Mouse (Mus musculus): ENCODE measurements at regions not wholly inside any gene's neighbourhood (a gene's known extent, or its start where the extent isn't known, plus 50 kb on each side); places are given as distances from the start of the nearest gene placed in this dataset.
A peak's percentile ranks its signal among the peaks of the same experiment; 100 is the strongest.

DNA sequence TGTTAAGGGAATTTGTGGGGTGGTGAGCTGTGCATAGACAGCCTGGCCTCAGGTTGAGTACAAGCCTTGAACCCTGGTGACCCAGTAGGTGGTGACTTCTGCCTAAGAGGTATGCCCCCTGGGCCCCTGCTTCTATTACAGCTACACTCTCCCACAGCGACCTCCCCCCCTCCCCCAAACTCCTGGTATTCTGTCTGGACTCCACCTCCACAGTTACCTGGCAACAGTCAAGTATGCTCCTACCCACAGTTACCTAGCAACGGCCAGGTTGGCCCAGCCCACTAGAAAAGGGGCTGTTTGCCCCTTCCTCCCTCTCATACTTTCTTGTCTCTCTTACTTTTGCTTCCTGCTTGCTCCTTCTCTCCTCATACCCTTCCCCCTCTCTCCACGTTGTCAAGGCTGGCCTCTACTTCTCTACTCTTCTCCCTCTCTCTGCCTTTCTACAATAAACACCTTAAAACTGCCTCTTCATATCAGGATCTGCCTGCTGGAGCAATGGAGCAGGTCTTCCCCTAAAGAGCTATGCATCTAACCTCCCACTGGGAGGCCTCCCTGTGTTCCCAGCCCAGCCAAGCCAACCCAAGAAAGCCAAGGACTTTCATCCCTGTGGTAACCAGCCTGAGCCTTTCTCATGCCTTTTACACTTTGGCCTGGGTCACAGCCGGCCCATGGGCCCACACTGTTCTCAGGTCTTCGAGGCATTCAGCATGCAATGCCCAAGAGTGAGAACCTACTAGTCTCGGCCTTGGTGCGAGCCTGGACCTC lies 457.5 kb downstream of the Hdgfl1 start:
- DNase-seq (ENCODE audit: extremely low spot score in 1 of 2, low spot score in 2 of 2): no peak
- intact Hi-C loops (cut with DNase I): no loop called here

DNA sequence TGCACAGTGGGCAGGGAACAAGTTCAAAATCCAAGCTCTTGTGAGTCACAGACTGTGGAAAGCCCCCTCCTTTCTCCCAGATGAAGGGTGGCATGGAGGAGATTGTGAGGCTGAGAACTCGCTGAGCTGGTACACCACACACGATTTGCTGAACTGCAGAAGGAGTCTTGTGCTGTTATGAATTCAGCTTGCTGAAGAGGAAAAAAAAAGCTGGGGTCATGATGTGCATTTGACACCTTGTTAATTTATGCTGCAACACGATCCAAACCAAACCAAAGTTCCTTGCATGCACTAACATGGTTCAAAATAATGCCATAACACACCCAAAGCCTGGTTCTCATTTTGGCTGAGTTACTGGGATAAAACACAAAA lies 485.9 kb downstream of the Hdgfl1 start:
- no peak for DNase-seq (ENCODE audit: extremely low spot score in 1 of 2, low spot score in 2 of 2)

DNA sequence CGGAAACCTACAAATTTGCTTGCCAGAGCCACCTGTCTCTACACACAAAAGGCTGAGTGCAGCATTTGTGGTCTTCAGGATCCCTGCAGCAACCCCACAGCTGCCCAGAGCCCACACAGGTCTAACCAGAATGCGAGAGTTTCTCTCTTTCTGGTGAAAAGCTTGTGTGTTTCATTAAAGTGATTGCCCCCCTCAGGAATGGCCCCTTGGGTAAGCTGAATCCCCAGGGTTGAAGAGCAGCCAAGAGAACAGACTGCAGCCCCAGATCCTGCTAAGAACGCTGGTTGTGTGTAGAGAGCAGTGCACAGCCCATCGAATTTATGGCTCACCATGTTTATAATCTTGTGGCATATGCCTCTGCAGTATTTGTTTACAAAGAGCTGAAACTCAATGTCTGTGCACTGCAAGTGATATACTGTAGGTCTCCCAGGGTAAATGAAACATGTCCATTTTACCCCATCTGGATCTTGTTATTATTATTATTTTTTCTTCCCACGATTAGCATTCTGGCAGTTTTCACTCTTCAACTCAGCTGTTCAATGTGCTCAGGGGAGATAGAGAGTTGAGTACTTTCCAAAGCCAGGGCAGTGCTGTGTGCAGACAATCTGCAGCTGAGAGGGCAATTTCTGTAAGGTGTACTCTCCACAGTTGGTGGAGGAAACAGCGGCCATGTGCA lies 486.4 kb downstream of the Hdgfl1 start:
- DNase-seq (ENCODE audit: extremely low spot score in 1 of 2, low spot score in 2 of 2): no peak

More for the DNA sequence above, 485.9 kb downstream of the Hdgfl1 start:
- intact Hi-C loops (cut with DNase I): no loop called here

DNA sequence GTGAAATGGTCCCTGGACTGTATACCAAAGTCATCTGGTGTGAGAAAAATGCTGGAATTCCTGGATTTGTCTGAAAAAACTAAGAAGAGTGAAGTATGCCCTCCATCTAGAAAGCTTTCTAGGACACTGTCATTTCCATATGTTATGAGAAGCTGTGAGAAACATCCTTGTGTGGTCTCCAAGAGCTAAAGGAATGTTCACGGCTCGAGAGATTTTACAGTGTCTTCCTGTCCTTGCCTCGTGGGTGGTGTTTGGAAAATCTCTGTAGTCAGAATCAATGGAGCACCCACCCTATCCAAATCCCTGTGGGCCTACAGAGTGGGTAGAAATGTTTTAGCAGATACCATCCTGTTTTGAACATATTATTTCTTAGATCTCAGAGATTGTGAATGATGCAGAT lies 487.7 kb downstream of the Hdgfl1 start:
- no peak for DNase-seq (ENCODE audit: extremely low spot score in 1 of 2, low spot score in 2 of 2)
- intact Hi-C loops (cut with DNase I): no loop called here

More for the DNA sequence above, 486.4 kb downstream of the Hdgfl1 start:
- intact Hi-C loops (cut with DNase I): no loop called here

- intact Hi-C loops (cut with DNase I): no loop called here
- DNase-seq (ENCODE audit: extremely low spot score in 1 of 2, low spot score in 2 of 2): no peak
Observed at GRCm38 (mm10) chr13:26272850-26273249, 497.1 kb downstream of the Hdgfl1 start.

GRCm38 (mm10) chr13:26267501-26267900 lies 502.5 kb downstream of the Hdgfl1 start:
- intact Hi-C loops (cut with DNase I): no loop called here
- no peak for DNase-seq (ENCODE audit: extremely low spot score in 1 of 2, low spot score in 2 of 2)

GRCm38 (mm10) chr13:26235941-26236340 lies 534.0 kb downstream of the Hdgfl1 start:
- peak in 1 of 2 experiments; percentile 17 for DNase-seq (ENCODE audit: extremely low spot score in 1 of 2, low spot score in 2 of 2)
- intact Hi-C loops (cut with DNase I): no loop called here

DNA sequence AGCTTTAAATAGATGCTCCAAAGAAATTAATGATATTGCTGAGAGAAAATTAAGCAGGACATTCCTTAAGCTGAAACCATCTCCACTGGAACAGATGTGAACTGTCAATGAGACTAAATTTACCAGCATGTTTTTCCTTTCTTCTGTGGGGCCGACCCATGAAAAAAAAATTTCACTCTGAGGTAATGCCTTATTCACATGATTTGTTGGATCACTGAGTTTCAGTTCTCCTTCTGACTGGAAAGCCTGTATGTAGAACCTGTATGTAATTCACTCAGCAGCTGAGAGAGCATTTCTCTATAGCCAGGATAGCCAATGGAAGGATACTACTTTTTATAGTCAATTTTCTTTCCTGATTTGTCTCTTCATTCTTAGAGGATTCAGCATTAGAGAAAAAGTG lies 535.3 kb downstream of the Hdgfl1 start:
- intact Hi-C loops (cut with DNase I): no loop called here
- DNase-seq (ENCODE audit: extremely low spot score in 1 of 2, low spot score in 2 of 2): no peak

- DNase-seq (ENCODE audit: extremely low spot score in 1 of 2, low spot score in 2 of 2): no peak
- intact Hi-C loops (cut with DNase I): no loop called here
Observed at GRCm38 (mm10) chr13:26217299-26217698, 552.7 kb downstream of the Hdgfl1 start.

- intact Hi-C loops (cut with DNase I): no loop called here
- no peak for DNase-seq (ENCODE audit: extremely low spot score in 1 of 2, low spot score in 2 of 2)
Observed at GRCm38 (mm10) chr13:26216579-26216978, 553.4 kb downstream of the Hdgfl1 start.

DNA sequence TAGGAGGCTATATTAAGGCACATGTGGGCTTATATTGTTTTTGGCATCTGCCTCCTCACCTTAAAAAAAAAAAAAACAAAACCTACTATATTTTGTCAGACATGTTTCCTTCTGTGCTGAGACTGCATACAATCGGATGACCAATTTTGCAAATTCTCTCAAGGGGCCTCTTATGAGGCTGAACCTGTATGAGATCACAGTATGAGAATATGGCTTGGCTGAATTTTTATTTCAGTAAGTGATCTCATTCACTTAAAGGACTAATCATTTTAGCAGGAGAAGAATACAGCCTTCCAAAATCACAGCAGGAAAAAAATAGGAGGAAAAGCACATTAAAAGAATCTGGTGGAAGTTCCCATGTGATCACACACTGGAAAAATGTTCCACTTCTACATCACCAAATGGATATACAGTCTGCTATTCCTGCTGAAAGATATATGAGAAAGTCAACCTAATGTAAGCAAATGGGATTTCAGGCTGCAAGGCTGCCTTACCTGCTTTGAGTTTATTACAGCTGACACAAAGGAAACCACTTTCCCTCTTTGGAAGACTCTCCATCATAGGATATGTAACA lies 564.3 kb downstream of the Hdgfl1 start:
- intact Hi-C loops (cut with DNase I): no loop called here
- no peak for DNase-seq (ENCODE audit: extremely low spot score in 1 of 2, low spot score in 2 of 2)

DNA sequence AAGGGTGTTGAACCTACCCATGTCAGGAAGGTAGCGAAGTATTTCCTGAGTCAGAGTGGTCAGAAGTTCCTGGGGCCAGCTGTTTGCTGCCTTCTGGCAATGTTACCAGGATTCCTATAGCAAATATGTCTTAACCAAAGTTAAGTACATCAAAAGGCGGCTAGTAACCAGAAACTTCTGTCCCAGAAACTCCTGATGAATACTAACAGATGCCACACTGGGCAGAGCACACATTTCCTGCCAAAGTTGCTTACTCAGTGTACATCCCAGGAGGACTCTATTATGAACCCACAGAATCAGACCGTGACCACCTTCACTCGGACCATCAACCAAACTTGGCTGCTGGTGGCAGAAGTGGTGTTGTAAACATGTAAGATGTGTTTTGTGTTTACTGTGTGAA lies 575.3 kb downstream of the Hdgfl1 start:
- intact Hi-C loops (cut with DNase I): no loop called here
- DNase-seq (ENCODE audit: extremely low spot score in 1 of 2, low spot score in 2 of 2): no peak

DNA sequence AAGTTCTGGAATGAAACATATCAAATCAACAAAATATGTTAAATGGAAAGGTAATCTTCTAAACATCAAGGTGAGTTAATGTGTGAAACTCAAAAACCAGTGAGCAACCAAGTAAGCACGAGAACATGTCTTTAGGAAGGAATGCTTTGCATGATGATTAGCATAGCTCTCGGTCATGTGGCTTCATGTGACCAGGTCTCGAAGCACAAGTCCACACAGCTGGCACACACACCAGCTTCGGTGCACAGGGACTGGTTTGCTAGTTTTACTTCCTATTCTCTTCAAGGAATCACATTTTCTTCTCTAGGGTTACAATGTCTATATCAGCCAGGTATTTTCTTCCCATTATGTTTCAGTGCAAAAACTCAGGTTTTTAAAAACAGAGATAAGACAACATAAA lies 586.1 kb downstream of the Hdgfl1 start:
- DNase-seq (ENCODE audit: extremely low spot score in 1 of 2, low spot score in 2 of 2): no peak
- intact Hi-C loops (cut with DNase I): no loop called here

DNA sequence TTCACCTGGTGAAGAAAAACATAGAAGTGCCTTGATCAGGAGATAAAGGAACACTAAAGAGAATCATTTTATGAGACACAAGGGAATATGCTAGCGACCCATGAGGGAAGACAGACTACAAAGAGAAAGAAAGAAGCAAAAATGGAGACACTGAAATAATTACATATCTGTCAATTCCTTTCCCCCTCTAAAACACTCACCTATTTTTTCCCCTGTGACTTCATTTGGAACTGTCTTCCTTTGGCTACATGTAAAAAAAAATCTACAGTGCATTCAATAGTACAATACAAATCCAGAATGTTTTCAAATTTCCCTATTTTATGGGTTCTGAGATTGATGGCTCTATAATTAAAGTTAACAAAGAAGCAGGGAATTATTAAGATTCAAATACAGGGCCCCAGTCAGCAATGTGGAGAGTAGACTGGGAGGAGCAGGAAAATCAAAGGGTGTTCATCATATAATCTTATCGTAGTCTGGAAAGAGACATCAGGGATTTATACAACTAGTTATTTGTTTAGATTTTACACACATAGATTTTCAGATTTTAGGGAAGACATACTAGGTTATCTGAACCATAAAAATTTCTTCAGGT lies 598.0 kb downstream of the Hdgfl1 start:
- no peak for DNase-seq (ENCODE audit: extremely low spot score in 1 of 2, low spot score in 2 of 2)
- intact Hi-C loops (cut with DNase I): no loop called here

- DNase-seq (ENCODE audit: extremely low spot score in 1 of 2, low spot score in 2 of 2): peak in 1 of 2 experiments; percentile 31
- intact Hi-C loops (cut with DNase I): no loop called here
Observed at GRCm38 (mm10) chr13:26169641-26170040, 600.3 kb downstream of the Hdgfl1 start.

GRCm38 (mm10) chr13:26158703-26159102 lies 611.3 kb downstream of the Hdgfl1 start:
- no peak for DNase-seq (ENCODE audit: extremely low spot score in 1 of 2, low spot score in 2 of 2)
- intact Hi-C loops (cut with DNase I): no loop called here

DNA sequence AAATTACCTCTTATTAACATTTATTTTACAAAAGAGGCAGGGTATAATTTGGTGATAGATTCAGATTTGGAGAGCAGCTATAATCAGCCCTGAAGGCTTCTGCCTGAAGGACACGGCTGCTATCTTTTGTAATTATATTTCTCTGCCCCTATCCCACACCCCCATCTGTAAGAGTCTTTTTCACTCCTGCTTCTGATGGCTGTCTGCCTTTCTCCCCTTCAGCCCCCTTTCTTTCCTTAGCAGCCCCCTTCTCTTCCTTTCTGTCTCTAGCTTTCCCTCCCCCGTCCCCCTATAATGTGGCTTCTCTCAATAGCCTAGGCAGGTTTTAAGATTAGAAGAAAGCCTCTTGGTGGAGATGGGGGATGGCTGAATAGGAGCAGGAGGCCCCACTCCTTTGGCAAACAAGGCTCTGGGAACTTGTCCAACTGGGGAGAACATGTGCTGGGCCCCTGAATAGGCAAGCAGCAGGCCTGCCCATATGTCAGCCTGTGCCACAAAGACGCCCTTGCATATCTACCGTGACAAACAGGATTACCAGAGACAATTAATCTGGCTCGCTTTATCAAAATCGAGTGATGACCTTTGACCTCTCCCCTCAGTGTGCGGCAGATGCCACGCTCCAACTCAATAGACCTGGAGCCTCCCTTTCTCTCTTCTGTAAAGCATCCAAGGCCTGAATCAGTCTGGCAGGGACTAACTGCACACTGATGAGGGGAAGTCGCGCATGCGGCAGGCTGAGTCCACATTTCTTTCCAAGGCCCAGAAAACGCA lies 615.1 kb downstream of the Hdgfl1 start:
- DNase-seq (ENCODE audit: extremely low spot score in 1 of 2, low spot score in 2 of 2): peak; percentile 57 to 77
- intact Hi-C loops (cut with DNase I): no loop called here

DNA sequence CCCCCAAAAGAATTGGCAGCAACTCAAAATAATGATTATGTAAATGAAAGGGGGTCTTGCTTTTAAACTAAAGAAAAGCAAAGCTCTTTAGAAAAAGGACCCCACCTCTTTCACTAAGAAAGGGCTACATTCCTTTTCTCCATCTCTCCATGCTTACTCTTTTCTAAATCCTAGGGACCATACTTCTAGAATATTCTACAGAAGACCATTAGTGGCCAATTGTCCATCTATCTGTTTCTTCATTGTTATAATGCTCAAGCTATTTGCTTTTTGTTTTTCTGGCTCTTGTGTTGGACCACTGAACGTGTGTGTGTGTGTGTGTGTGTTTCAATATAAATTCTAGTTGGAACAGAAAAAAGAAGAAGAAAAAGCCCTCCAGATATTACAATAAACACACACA lies 615.7 kb downstream of the Hdgfl1 start:
- intact Hi-C loops (cut with DNase I): no loop called here
- no peak for DNase-seq (ENCODE audit: extremely low spot score in 1 of 2, low spot score in 2 of 2)

GRCm38 (mm10) chr13:26153093-26153492 lies 616.9 kb downstream of the Hdgfl1 start:
- no peak for DNase-seq (ENCODE audit: extremely low spot score in 1 of 2, low spot score in 2 of 2)
- intact Hi-C loops (cut with DNase I): no loop called here
